Mouse (Mus musculus): ENCODE results near the gene Ptch2.

The Ptch2 gene

GRCm38 (mm10) chr4:117095551-117096452 lies at the start of gene Ptch2:
Ptch2 (plus strand) TSS chr4:117096075.
- DNase-seq (ENCODE audit: low read depth, low spot score) = peak; percentile 92

GRCm38 (mm10) chr4:117048836-117049235 lies 47.0 kb upstream of the Ptch2 start:
- DNase-seq (ENCODE audit: low read depth, low spot score) = no peak

- DNase-seq (ENCODE audit: low read depth, low spot score) = no peak
Measured at GRCm38 (mm10) chr4:117049485-117049884, 46.4 kb upstream of the Ptch2 start.

- DNase-seq (ENCODE audit: low read depth, low spot score) = no peak
Measured at GRCm38 (mm10) chr4:117052626-117053025, 43.2 kb upstream of the Ptch2 start.

GRCm38 (mm10) chr4:117053956-117054355 lies 41.9 kb upstream of the Ptch2 start:
- DNase-seq (ENCODE audit: low read depth, low spot score) = no peak

GRCm38 (mm10) chr4:117056102-117056501 lies 39.8 kb upstream of the Ptch2 start:
- DNase-seq (ENCODE audit: low read depth, low spot score) = peak; percentile 70

GRCm38 (mm10) chr4:117056514-117056913 lies 39.4 kb upstream of the Ptch2 start:
- peak; percentile 99 for DNase-seq (ENCODE audit: low read depth, low spot score)

- no peak for DNase-seq (ENCODE audit: low read depth, low spot score)
Measured at GRCm38 (mm10) chr4:117058512-117058911, 37.4 kb upstream of the Ptch2 start.

GRCm38 (mm10) chr4:117062700-117063390 lies 33.0 kb upstream of the Ptch2 start:
- DNase-seq (ENCODE audit: low read depth, low spot score) = peak; percentile 45

- no peak for DNase-seq (ENCODE audit: low read depth, low spot score)
Measured at GRCm38 (mm10) chr4:117068035-117068434, 27.8 kb upstream of the Ptch2 start.

- no peak for DNase-seq (ENCODE audit: low read depth, low spot score)
Measured at GRCm38 (mm10) chr4:117069647-117070046, 26.2 kb upstream of the Ptch2 start.

- no peak for DNase-seq (ENCODE audit: low read depth, low spot score)
Measured at GRCm38 (mm10) chr4:117070624-117071023, 25.3 kb upstream of the Ptch2 start.

GRCm38 (mm10) chr4:117071183-117071582 lies 24.7 kb upstream of the Ptch2 start:
- DNase-seq (ENCODE audit: low read depth, low spot score) = peak; percentile 43

GRCm38 (mm10) chr4:117087948-117088640 lies 7.8 kb upstream of the Ptch2 start:
- DNase-seq (ENCODE audit: low read depth, low spot score) = no peak

- DNase-seq (ENCODE audit: low read depth, low spot score) = no peak
Measured at GRCm38 (mm10) chr4:117090586-117090985, 5.3 kb upstream of the Ptch2 start.

GRCm38 (mm10) chr4:117094626-117095361 lies 1.1 kb upstream of the Ptch2 start:
- DNase-seq (ENCODE audit: low read depth, low spot score) = no peak

- no peak for DNase-seq (ENCODE audit: low read depth, low spot score)
Measured at GRCm38 (mm10) chr4:117096666-117097065, 791 bp downstream of the Ptch2 start.

- peak; percentile 90 for DNase-seq (ENCODE audit: low read depth, low spot score)
Measured at GRCm38 (mm10) chr4:117097969-117098763, 2.3 kb downstream of the Ptch2 start.

- no peak for DNase-seq (ENCODE audit: low read depth, low spot score)
Measured at GRCm38 (mm10) chr4:117098764-117099036, 2.8 kb downstream of the Ptch2 start.

GRCm38 (mm10) chr4:117100036-117100435 lies 4.2 kb downstream of the Ptch2 start:
- DNase-seq (ENCODE audit: low read depth, low spot score) = peak; percentile 70

- peak; percentile 93 for DNase-seq (ENCODE audit: low read depth, low spot score)
Measured at GRCm38 (mm10) chr4:117101218-117101617, 5.3 kb downstream of the Ptch2 start.

Data from R1 (cell line).